Mouse (Mus musculus) testis, postnatal 10 days (tissue): ENCODE data around the gene Dok3.

Experiments
- DNase-seq: peaks from one replicate; pipeline ENCODE4 v3.0.0; 2021; ENCODE audit warnings: low spot score

Dok3 gene

GRCm38 (mm10) chr13:55507877-55508276 is 21.2 kb downstream of the Dok3 start:
- DNase-seq, result no peak

- no peak for DNase-seq
These were observed 22.4 kb downstream of the Dok3 start for GRCm38 (mm10) chr13:55506697-55507096.

- no peak for DNase-seq
These were observed 23.3 kb downstream of the Dok3 start for GRCm38 (mm10) chr13:55505810-55506209.

GRCm38 (mm10) chr13:55504390-55504789 is 24.7 kb downstream of the Dok3 start:
- no peak for DNase-seq

GRCm38 (mm10) chr13:55502405-55502804 is 26.7 kb downstream of the Dok3 start:
- DNase-seq, result no peak

GRCm38 (mm10) chr13:55500575-55500974 is 28.5 kb downstream of the Dok3 start:
- DNase-seq, result no peak

GRCm38 (mm10) chr13:55498906-55499305 is 30.2 kb downstream of the Dok3 start:
- no peak for DNase-seq

- DNase-seq, result peak; percentile 48
These were observed 32.4 kb downstream of the Dok3 start for GRCm38 (mm10) chr13:55496661-55497060.

- DNase-seq, result no peak
These were observed 33.4 kb downstream of the Dok3 start for GRCm38 (mm10) chr13:55495702-55496101.

GRCm38 (mm10) chr13:55494883-55495621 is 34.0 kb downstream of the Dok3 start:
- peak; percentile 63 for DNase-seq

- no peak for DNase-seq
These were observed 34.8 kb downstream of the Dok3 start for GRCm38 (mm10) chr13:55494257-55494656.

GRCm38 (mm10) chr13:55487578-55488498 is 41.3 kb downstream of the Dok3 start, which contains the start of gene Dbn1:
Dbn1 (minus strand) TSS chr13:55488111.
- DNase-seq, result peak; percentile 76

GRCm38 (mm10) chr13:55486916-55487577 is 42.0 kb downstream of the Dok3 start:
- peak; percentile 71 for DNase-seq

- peak; percentile 70 for DNase-seq
These were observed 42.9 kb downstream of the Dok3 start for GRCm38 (mm10) chr13:55486029-55486794.

GRCm38 (mm10) chr13:55484520-55485088 is 44.5 kb downstream of the Dok3 start:
- DNase-seq, result no peak

- no peak for DNase-seq
These were observed 45.5 kb downstream of the Dok3 start for GRCm38 (mm10) chr13:55483593-55483992.

GRCm38 (mm10) chr13:55483071-55483470 is 46.0 kb downstream of the Dok3 start:
- no peak for DNase-seq

GRCm38 (mm10) chr13:55482542-55482941 is 46.6 kb downstream of the Dok3 start:
- DNase-seq, result no peak

- DNase-seq, result no peak
These were observed 49.2 kb downstream of the Dok3 start for GRCm38 (mm10) chr13:55479929-55480328.

GRCm38 (mm10) chr13:55479008-55479407 is 50.1 kb downstream of the Dok3 start:
- peak; percentile 42 for DNase-seq

- peak; percentile 76 for DNase-seq
These were observed 51.1 kb downstream of the Dok3 start for GRCm38 (mm10) chr13:55478036-55478435.
